Mouse (Mus musculus): ENCODE data around the gene Cdk19.
"Not testable (repeated sequence)": the region's sequence is repeated elsewhere in the genome, so short reads cannot be mapped to it uniquely, and the experiment has no call there.

The Cdk19 gene

DNA sequence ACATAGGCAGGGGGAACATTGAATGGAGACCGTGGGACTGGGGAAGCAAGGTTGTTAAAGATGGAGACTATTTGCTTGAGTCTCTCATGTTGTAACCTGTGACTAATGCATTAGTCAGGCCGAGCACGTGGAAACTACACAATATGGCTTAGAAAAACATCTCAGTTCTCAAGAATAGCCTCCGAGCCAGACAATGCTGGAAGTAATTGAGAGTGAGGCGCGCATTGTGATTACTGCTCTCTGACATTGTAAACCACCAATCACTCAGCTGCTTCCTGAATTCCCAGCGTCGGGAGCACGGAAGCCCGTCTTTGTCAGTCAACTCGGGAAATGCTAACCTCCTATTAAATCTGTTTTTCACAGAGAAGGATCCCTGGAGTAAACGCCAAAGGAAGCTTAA is 182.2 kb downstream of the Cdk19 start:
- DNase-seq (ENCODE audit: low read depth, low spot score): no peak

DNA sequence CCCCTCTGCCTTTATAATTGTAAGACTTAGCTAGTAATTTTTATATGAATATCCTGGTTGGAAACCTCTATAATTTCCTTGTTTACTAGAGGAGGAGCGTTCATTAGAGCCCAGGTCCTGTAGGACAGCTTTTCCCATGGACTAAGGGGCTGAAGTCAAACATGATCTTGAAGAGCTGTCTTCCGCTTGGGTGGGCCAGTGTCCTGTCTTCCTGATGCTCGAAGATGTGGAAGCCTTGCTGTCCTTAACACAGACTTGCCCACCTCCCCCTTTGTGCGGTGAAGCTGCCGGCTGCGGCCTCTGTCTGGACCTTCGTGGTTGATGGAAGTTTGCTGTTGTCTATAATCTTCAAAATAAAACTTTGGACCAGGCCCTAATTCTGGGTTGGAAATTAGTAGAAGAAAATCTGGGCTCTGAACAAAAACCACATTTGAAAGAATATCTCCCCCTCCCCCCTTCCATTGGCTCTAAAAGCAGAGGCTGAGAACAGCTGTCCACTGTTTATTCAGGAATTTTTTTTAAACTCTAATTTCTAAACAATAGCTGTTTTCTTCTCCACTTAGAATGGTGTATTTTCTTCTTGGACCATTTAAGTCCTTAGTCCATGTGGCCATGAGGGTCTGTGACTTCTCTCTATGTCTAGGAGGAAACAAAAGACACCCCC is 184.1 kb downstream of the Cdk19 start:
- DNase-seq (ENCODE audit: low read depth, low spot score): no peak

DNA sequence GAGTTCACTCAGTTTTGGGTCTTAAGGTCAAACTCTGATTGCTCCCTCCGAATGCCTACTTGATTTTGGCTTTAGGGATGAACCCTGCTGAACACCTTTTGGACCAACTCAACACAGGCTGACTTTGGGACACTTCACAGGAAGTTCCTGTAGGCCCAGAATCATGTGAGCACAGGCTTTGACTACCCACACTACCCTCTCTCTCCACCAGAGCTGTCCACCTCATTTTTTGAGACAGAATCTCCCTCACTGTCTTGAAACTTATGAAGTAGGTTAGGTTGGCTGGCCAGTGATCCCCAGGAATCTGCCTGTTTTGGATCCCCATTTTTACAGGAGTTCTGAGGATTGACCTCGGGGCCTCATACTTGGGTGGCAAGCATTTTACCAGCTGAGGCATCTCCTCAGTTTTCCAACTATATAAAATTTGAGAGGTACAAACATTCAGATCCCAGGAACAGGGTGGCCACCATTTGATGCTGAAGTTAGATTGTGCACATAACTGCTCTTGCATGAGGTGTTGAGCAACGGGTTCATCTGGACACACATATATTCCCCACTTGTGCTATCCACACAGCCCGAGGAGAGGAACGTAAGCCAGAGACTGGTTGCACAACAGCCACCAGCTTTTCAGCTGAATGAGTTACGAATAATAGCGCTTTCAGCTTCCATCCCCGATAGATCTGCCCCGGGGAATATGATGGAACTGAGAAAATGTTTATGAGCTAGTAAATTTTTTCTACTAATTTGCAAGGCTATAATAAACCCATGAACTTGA is 184.9 kb downstream of the Cdk19 start:
- no peak for DNase-seq (ENCODE audit: low read depth, low spot score)

DNA sequence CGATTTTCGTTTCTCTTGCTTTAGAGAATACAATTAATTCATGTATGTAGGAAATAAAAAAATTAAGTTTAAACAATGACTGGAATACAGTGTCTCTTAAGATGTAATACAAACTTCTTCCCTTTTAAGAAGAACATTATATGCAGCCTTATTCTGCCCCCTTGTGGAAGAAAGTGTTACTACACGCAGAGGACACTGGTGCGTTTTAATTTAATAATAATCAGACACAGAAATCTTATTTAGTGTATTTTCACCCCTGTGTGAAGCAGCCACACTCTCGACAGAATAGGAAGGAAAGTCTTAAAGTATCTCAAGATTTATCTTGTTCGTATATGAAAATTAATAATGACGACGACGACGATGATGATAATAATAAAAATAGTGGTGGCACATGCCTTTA is 185.6 kb downstream of the Cdk19 start:
- peak; percentile 76 for DNase-seq (ENCODE audit: low read depth, low spot score)

DNA sequence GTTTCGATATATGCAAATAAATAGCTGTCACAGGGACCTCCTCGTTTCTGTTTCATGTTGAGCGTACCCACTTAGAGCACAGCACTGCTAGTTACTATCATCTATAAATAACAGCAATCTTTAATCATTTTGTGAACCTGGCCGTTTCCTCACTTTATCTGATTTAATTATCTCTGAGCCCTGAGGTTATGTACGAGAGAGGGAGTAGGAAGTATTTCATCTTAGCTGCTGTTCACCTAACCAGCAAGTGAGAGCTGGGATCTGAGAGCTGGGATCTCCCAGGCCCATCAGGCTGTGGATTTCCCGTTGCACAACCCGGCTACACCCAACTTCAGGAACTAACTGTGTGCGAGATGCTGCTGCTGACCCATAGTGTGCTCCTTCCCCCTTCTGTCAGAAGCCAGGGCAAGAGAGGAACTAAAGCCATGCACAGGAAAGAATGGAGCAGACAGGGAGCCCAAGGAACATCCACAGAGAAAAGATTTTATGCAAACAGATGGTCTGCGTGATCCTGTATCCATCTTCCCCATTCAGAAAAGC is 186.3 kb downstream of the Cdk19 start:
- no peak for DNase-seq (ENCODE audit: low read depth, low spot score)

- DNase-seq (ENCODE audit: low read depth, low spot score): no peak
Measured at GRCm38 (mm10) chr10:40526301-40526761, 187.0 kb downstream of the Cdk19 start.

- DNase-seq (ENCODE audit: low read depth, low spot score): no peak
Measured at GRCm38 (mm10) chr10:40526986-40527385, 187.6 kb downstream of the Cdk19 start.

DNA sequence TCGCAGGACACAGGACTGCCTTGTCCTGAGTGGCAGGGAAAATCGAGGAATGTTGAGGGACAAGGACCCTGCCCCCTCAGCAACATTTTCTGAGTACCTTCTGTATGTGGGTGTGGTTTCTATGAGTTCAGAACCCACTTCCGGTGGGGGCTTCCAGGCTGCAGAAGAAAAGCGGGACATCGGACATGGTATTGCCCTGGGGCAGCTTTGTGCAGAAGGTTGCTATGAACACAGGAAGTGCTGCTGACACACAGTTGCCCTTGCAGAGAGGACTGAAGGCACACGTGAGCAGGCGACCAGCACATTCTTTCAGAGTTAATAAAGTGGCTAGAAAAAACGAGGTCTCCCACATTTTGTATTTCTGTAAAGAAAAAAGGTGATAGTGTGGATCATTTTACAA is 188.2 kb downstream of the Cdk19 start:
- no peak for DNase-seq (ENCODE audit: low read depth, low spot score)

DNA sequence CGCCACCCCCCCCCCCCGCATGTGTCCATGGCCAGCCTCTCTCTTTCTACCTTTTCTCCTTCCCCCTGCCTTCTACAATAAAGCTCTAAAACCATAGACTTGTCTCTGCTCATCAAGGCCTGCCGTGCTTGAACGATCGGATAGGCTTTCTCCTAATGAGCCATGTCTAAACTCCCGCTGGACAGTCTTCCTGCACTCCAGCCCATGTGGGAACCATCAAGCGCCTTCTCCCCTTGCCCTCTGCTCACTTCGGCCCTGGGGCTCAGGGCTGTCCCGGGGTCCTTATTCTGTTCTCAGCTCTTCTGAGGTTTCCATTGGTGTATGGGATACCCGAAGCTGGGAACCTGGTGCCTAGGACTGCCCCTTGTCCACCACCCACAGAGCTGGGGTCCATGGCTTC is 189.3 kb downstream of the Cdk19 start:
- no peak for DNase-seq (ENCODE audit: low read depth, low spot score)

GRCm38 (mm10) chr10:40529617-40530016 is 190.3 kb downstream of the Cdk19 start:
- peak; percentile 59 for DNase-seq (ENCODE audit: low read depth, low spot score)

DNA sequence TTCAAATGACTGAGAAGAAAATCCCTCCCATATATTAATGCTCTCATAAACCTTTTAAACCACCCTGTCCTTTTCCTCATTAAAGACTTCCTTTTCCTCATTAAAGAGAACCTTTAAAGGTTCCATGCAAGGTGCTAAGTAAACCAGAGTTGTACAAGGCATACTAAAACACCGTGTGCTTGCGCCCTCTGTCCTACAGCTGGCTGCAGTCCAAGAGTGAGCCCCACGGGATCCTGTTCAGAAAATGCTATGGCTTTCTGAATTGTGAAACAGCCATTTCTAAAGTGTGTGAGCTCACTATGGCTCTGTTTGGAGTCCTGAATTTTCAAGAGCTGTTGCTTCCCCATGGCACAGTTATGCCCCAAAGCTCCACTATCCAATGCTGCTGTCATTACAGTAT is 191.3 kb downstream of the Cdk19 start:
- DNase-seq (ENCODE audit: low read depth, low spot score): no peak

DNA sequence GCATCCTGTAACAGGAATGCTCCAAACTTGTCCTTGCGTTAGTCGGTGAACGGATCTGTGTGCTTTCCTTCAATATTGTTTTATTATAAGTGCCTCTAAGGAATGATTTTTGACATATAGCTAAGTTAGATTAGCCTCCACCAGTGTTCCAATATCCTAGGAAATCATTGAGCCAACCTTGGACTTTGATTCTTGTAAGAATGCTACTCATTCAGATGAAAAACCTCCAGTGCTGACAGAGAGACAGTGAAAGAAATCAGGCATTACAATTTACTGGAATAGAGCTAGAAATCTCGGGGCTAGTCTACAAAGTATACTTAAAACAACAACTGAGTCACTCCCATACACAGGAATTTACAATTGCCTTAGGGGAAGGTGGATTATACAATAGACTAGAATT is 193.2 kb downstream of the Cdk19 start:
- not testable (repeated sequence) for DNase-seq (ENCODE audit: low read depth, low spot score)

All from forelimb bud, embryonic 11.5 days (tissue).